Mouse (Mus musculus) spleen, postnatal 0 days (tissue): ENCODE measurements around the gene Jph3. TPM values are rescaled to one million over a fixed set of nuclear protein-coding genes. Genes with fewer than 3 reads are reported as not detected.

Source experiments
- polyA plus RNA-seq: library from polyadenylated mRNA; unstranded; fragments of >200 nt; fragmentation: Nextera tagmentation; extraction: Ambion mirVana; gene quantifications from 2 replicates; pipeline ENCODE4 v1.2.1, GENCODE M21; 2015

Gene Jph3
- 0.34 and 0.52 TPM in 2 replicates for polyA plus RNA-seq

GRCm38 (mm10) chr8:121729323-121729722, at the start of gene Jph3:
TSS of gene Jph3 (plus strand) at chr8:121729623.

GRCm38 (mm10) chr8:121829048-121829776, 99.8 kb downstream of the Jph3 start, which contains the start of gene Klhdc4:
TSS of gene Klhdc4 (minus strand) at chr8:121829569.

Other genes with a start within 250 kb of the Jph3 start
- gene 1700018B08Rik, start 185.3 kb upstream of the Jph3 start, polyA plus RNA-seq: not detected in 2 replicates
- gene Fbxo31, start 150.8 kb upstream of the Jph3 start, polyA plus RNA-seq: 9.6 and 13.4 TPM in 2 replicates
- gene Map1lc3b, start 139.3 kb upstream of the Jph3 start, polyA plus RNA-seq: 226 and 239 TPM in 2 replicates
- gene Zcchc14, start 76.7 kb upstream of the Jph3 start, polyA plus RNA-seq: 3.6 and 3.7 TPM in 2 replicates
- gene Klhdc4, start 99.9 kb downstream of the Jph3 start, polyA plus RNA-seq: 18.8 and 19.2 TPM in 2 replicates
- gene Slc7a5, start 178.1 kb downstream of the Jph3 start, polyA plus RNA-seq: 28.1 and 29.0 TPM in 2 replicates
- 0.22 TPM in 1 of 2 replicates, not detected in the other for gene Car5a, start 215.3 kb downstream of the Jph3 start, polyA plus RNA-seq
- gene Banp, start 220.1 kb downstream of the Jph3 start, polyA plus RNA-seq: 16.1 and 18.2 TPM in 2 replicates